Mouse (Mus musculus) ES-E14 (cell line): ENCODE results near the gene Slc6a20b.

Source experiments
- CHD2 ChIP-seq: IDR thresholded peaks from 2 replicates; pipeline ENCODE4 v1.6.1; 2014; ENCODE audit warnings: mild to moderate bottlenecking, low read depth, low read length, inconsistent platforms
- HCFC1 ChIP-seq: IDR thresholded peaks from 2 replicates; pipeline ENCODE4 v1.6.1; 2012; ENCODE audit warnings: low read length, inconsistent platforms, borderline replicate concordance; ENCODE audit not compliant: insufficient read depth
- ZNF384 ChIP-seq: IDR thresholded peaks from 2 replicates; pipeline ENCODE4 v1.6.1; 2012; ENCODE audit warnings: low read depth, low read length, inconsistent platforms

- TF ChIP-seq ZNF384 = no peak
- no peak for TF ChIP-seq CHD2
- no peak for TF ChIP-seq HCFC1
These were observed 4.4 kb upstream of the Slc6a20b start for GRCm38 (mm10) chr9:123636771-123637170.
